Mouse (Mus musculus) CH12.LX (cell line): Measurements from ENCODE around the gene Slc38a3. TPM values are rescaled to one million over a fixed set of nuclear protein-coding genes. Genes with fewer than 3 reads are reported as not detected.

Experiments
- DNase-seq: peaks from one replicate; pipeline ENCODE4 v3.0.0-alpha.2; 2013; ENCODE audit errors: extremely low read depth
- H3K27ac ChIP-seq: 2 replicates; pipeline ENCODE4 v1.5.1; 2012; ENCODE audit warnings: low read depth, mild to moderate bottlenecking, control low read depth, moderate library complexity; ENCODE audit not compliant: insufficient read depth
- H3K27me3 ChIP-seq: replicated peaks from 2 replicates; pipeline ENCODE3; 2012; ENCODE audit warnings: inconsistent platforms
- H3K36me3 ChIP-seq, 2 experiments: replicated peaks in 1 of 2; 2 replicates each; pipeline versions ENCODE3 to v1.6.1; 2012; ENCODE audit warnings: inconsistent platforms in 1 of 2, low read length in 1 of 2, mild to moderate bottlenecking in 1 of 2, mixed read lengths in 1 of 2, moderate library complexity in 1 of 2; ENCODE audit not compliant: control insufficient read depth in 1 of 2, insufficient read depth in 1 of 2
- H3K4me1 ChIP-seq, 2 experiments: 2 replicates each; pipeline ENCODE4 v1.6.1; 2012; ENCODE audit warnings: inconsistent platforms in 1 of 2, moderate library complexity in 1 of 2; ENCODE audit not compliant: insufficient read depth in 2 of 2, control insufficient read depth in 1 of 2
- H3K4me2 ChIP-seq: 2 replicates; pipeline ENCODE4 v1.6.1; 2012; ENCODE audit warnings: low read depth, mild to moderate bottlenecking, control low read depth; ENCODE audit not compliant: poor library complexity, insufficient read depth, severe bottlenecking
- H3K4me3 ChIP-seq, 3 experiments: fragments of 150-350 bp in 1 of 3; sonication (generic) in 1 of 3; replicated peaks in 1 of 3; 2 replicates each; pipeline versions ENCODE3 to v1.5.1; 2011 to 2012; ENCODE audit warnings: low read depth in 2 of 3, low read length in 2 of 3, mild to moderate bottlenecking in 2 of 3, moderate library complexity in 2 of 3, control low read depth in 1 of 3, improper control_type of control experiment in 1 of 3, inconsistent platforms in 1 of 3, mixed read lengths in 1 of 3; ENCODE audit not compliant: poor library complexity in 1 of 3
- H3K79me2 ChIP-seq: replicated peaks from 2 replicates; pipeline ENCODE4 v1.6.1; 2012; ENCODE audit warnings: mild to moderate bottlenecking, moderate library complexity; ENCODE audit not compliant: control insufficient read depth, poor library complexity, insufficient read depth, severe bottlenecking; ENCODE audit errors: extremely low read depth
- H3K9ac ChIP-seq: 2 replicates; pipeline ENCODE4 v1.6.1; 2012; ENCODE audit warnings: low read depth, mild to moderate bottlenecking, control low read depth, moderate library complexity; ENCODE audit not compliant: insufficient read depth
- H3K9me3 ChIP-seq: replicated peaks from 2 replicates; pipeline ENCODE3; 2012; ENCODE audit warnings: low read length, inconsistent platforms, mixed read lengths
- BHLHE40 ChIP-seq: IDR thresholded peaks from 2 replicates; pipeline ENCODE4 v1.6.1; 2011; ENCODE audit warnings: mild to moderate bottlenecking, low read depth, low read length, improper control_type of control experiment
- CHD1 ChIP-seq: IDR thresholded peaks from 2 replicates; pipeline ENCODE4 v1.6.1; 2012; ENCODE audit warnings: low read depth, low read length, improper control_type of control experiment, inconsistent platforms
- CTCF ChIP-seq, 2 experiments: IDR thresholded peaks in 1 of 2; conservative IDR thresholded peaks in 1 of 2; 2 replicates each; pipeline ENCODE4 v1.5.1; 2011 to 2012; ENCODE audit warnings: low read depth in 2 of 2, low read length in 2 of 2, improper control_type of control experiment in 1 of 2, inconsistent platforms in 1 of 2, mild to moderate bottlenecking in 1 of 2, moderate library complexity in 1 of 2
- E2F4 ChIP-seq: IDR thresholded peaks from 2 replicates; pipeline ENCODE4 v1.6.1; 2011; ENCODE audit warnings: low read depth, low read length, improper control_type of control experiment; ENCODE audit not compliant: insufficient replicate concordance
- ELF1 ChIP-seq: IDR thresholded peaks from 2 replicates; pipeline ENCODE4 v1.6.1; 2014; ENCODE audit warnings: low read depth, mild to moderate bottlenecking, inconsistent platforms, low read length, improper control_type of control experiment
- ETS1 ChIP-seq: conservative IDR thresholded peaks from 2 replicates; pipeline ENCODE4 v1.6.1; 2012; ENCODE audit warnings: low read depth, mild to moderate bottlenecking, inconsistent platforms, low read length, improper control_type of control experiment, moderate library complexity
- HCFC1 ChIP-seq: IDR thresholded peaks from 2 replicates; pipeline ENCODE4 v1.6.1; 2012; ENCODE audit warnings: low read depth, mild to moderate bottlenecking, inconsistent platforms, low read length, improper control_type of control experiment
- IRF4 ChIP-seq: IDR thresholded peaks from 2 replicates; pipeline ENCODE4 v1.6.1; 2014; ENCODE audit warnings: low read depth, mild to moderate bottlenecking, inconsistent platforms, low read length, improper control_type of control experiment
- JUN ChIP-seq: IDR thresholded peaks from 2 replicates; pipeline ENCODE4 v1.6.1; 2011; ENCODE audit warnings: low read depth, mild to moderate bottlenecking, low read length, improper control_type of control experiment, moderate library complexity; ENCODE audit not compliant: insufficient read depth
- JUND ChIP-seq: conservative IDR thresholded peaks from 2 replicates; pipeline ENCODE4 v1.6.1; 2011; ENCODE audit warnings: low read depth, low read length, improper control_type of control experiment
- MAFK ChIP-seq: IDR thresholded peaks from 2 replicates; pipeline ENCODE4 v1.6.1; 2011; ENCODE audit warnings: low read length, improper control_type of control experiment; ENCODE audit not compliant: insufficient replicate concordance
- MAX ChIP-seq: IDR thresholded peaks from 2 replicates; pipeline ENCODE4 v1.6.1; 2011; ENCODE audit warnings: low read length, improper control_type of control experiment
- MEF2A ChIP-seq: IDR thresholded peaks from 2 replicates; pipeline ENCODE4 v1.6.1; 2014; ENCODE audit warnings: low read depth, mild to moderate bottlenecking, inconsistent platforms, low read length, improper control_type of control experiment, borderline replicate concordance
- MXI1 ChIP-seq: IDR thresholded peaks from 2 replicates; pipeline ENCODE4 v1.6.1; 2011; ENCODE audit warnings: mild to moderate bottlenecking, low read depth, low read length, improper control_type of control experiment
- MYC ChIP-seq: IDR thresholded peaks from 2 replicates; pipeline ENCODE4 v1.6.1; 2011; ENCODE audit warnings: low read depth, mild to moderate bottlenecking, improper control_type of control experiment, low read length
- NELFE ChIP-seq: IDR thresholded peaks from 2 replicates; pipeline ENCODE4 v1.6.1; 2011; ENCODE audit warnings: low read depth, low read length, improper control_type of control experiment
- NRF1 ChIP-seq: IDR thresholded peaks from 2 replicates; pipeline ENCODE4 v1.6.1; 2014; ENCODE audit warnings: low read depth, mild to moderate bottlenecking, inconsistent platforms, low read length, improper control_type of control experiment, moderate library complexity
- POLR2A ChIP-seq: IDR thresholded peaks from 2 replicates; pipeline ENCODE4 v1.6.1; 2011; ENCODE audit warnings: low read depth, mild to moderate bottlenecking, improper control_type of control experiment, low read length
- RAD21 ChIP-seq: IDR thresholded peaks from 2 replicates; pipeline ENCODE4 v1.6.1; 2011; ENCODE audit warnings: low read depth, mild to moderate bottlenecking, low read length, improper control_type of control experiment, moderate library complexity
- RCOR1 ChIP-seq: conservative IDR thresholded peaks from 2 replicates; pipeline ENCODE4 v1.6.1; 2012; ENCODE audit warnings: low read depth, mild to moderate bottlenecking, inconsistent platforms, low read length, improper control_type of control experiment
- SIN3A ChIP-seq: IDR thresholded peaks from 2 replicates; pipeline ENCODE4 v1.6.1; 2012; ENCODE audit warnings: low read length, improper control_type of control experiment, inconsistent platforms
- SMC3 ChIP-seq: IDR thresholded peaks from 2 replicates; pipeline ENCODE4 v1.6.1; 2011; ENCODE audit warnings: low read depth, low read length, improper control_type of control experiment
- TCF12 ChIP-seq: IDR thresholded peaks from 2 replicates; pipeline ENCODE4 v1.6.1; 2014; ENCODE audit warnings: low read depth, mild to moderate bottlenecking, inconsistent platforms, low read length, improper control_type of control experiment
- ZC3H11A ChIP-seq: IDR thresholded peaks from 2 replicates; pipeline ENCODE4 v1.6.1; 2012; ENCODE audit warnings: low read depth, mild to moderate bottlenecking, inconsistent platforms, low read length, improper control_type of control experiment
- ZMIZ1 ChIP-seq: IDR thresholded peaks from 2 replicates; pipeline ENCODE4 v1.6.1; 2012; ENCODE audit warnings: low read depth, mild to moderate bottlenecking, inconsistent platforms, low read length, improper control_type of control experiment
- dilution Hi-C: fragments of 300-500 bp; cut with MboI; formaldehyde crosslinking; loops from 2 replicates; pipeline ENCODE4 v1.14.3; 2020; ENCODE audit warnings: low sequenced_read_pairs; ENCODE audit not compliant: extremely low pct_unique_long_range_greater_than_20kb, extremely low pct_ligation_motif_present
- in situ Hi-C: fragments of 300-500 bp; cut with MboI; formaldehyde crosslinking; loops from 3 replicates; pipeline ENCODE4 v1.14.3; 2019; ENCODE audit warnings: low sequenced_read_pairs, low pct_ligation_motif_present, low pct_unique_long_range_greater_than_20kb, mixed read lengths
- polyA plus RNA-seq: library from polyadenylated mRNA; unstranded; fragments of >175 nt; gene quantifications from 2 replicates; pipeline ENCODE4 v1.2.1, GENCODE M21; 2012; ENCODE audit warnings: low read depth; ENCODE audit not compliant: insufficient read length
- total RNA-seq, 2 experiments: library from RNA; depleted of rRNA; stranded (reverse); fragments of 300-350 nt in 1 of 2; fragments of >200 nt in 1 of 2; gene quantifications; 2 replicates each; pipeline ENCODE4 v1.2.3; 2012 to 2014

The Slc38a3 gene
- total and polyA plus RNA-seq, 3 experiments = 0.04 TPM; not detected in 2

GRCm38 (mm10) chr9:107602068-107602648, 67.2 kb downstream of the Slc38a3 start:
- dilution Hi-C loops = no loop called here
- Histone ChIP-seq H3K27ac (no peak overlapping the region), H3K4me1 (peaks cover 27 to 52% of the 10 kb centered on the region in 2 experiments), H3K9ac (peak overlapping the region; percentile 16; the same call in 1 of the 2 replicates), H3K36me3 (peaks cover 4 to 45% of the 10 kb centered on the region in 2 experiments)
- no peak for TF ChIP-seq RCOR1
- peak; percentile 58 for TF ChIP-seq TCF12
- 0 out of 2 replicates have a peak, but pooled peaks have one; percentile 14 for TF ChIP-seq JUND
- no peak for TF ChIP-seq E2F4
- no peak for TF ChIP-seq JUN
- peak; percentile 19; the same call in 1 of the 2 replicates for TF ChIP-seq MXI1
- TF ChIP-seq SIN3A = 0 out of 2 replicates have a peak, but pooled peaks have one; percentile 61
- TF ChIP-seq ELF1 = peak; percentile 58
- TF ChIP-seq MYC = peak; percentile 73
- no peak for TF ChIP-seq ZMIZ1
- peak; percentile 46; the same call in 1 of the 2 replicates for TF ChIP-seq MAX
- no peak for TF ChIP-seq MAFK
- TF ChIP-seq ZC3H11A = peak; percentile 92
- peak; percentile 37; the same call in 1 of the 2 replicates for TF ChIP-seq HCFC1
- TF ChIP-seq POLR2A = peak; percentile 33; the same call in 1 of the 2 replicates
- peak; percentile 99 for TF ChIP-seq RAD21
- no peak for TF ChIP-seq ETS1
- peak; percentile 52; the same call in 1 of the 2 replicates for TF ChIP-seq BHLHE40
- TF ChIP-seq SMC3 = peak; percentile 98
- TF ChIP-seq NRF1 = peak; percentile 48; the same call in 1 of the 2 replicates
- TF ChIP-seq IRF4 = peak; percentile 74
- TF ChIP-seq NELFE = no peak; the same call in 1 of the 2 replicates
- TF ChIP-seq MEF2A = peak; percentile 49; the same call in 1 of the 2 replicates
- peak; percentile 94 to 99 for TF ChIP-seq CTCF (conservative IDR thresholded peaks at IDR 0.05 in 1 of 2, IDR thresholded peaks at IDR 0.05 in 1 of 2; ENCODE audit: low read depth in 2 of 2, low read length in 2 of 2)
- TF ChIP-seq CHD1 = no peak
- TF ChIP-seq, all 38 proteins: peak for 17
- Histone ChIP-seq H3K79me2 (no peaks in the 10 kb centered on the region), H3K4me2 (0 out of 2 replicates have a peak overlapping the region, but pooled peaks have one; percentile 0), H3K4me3 (no peak overlapping the region), H3K27me3 (no peaks in the 10 kb centered on the region), H3K9me3 (no peaks in the 10 kb centered on the region)
- in situ Hi-C loops = no loop called here
- DNase-seq = peak; percentile 84
